Mouse (Mus musculus): ENCODE results near the gene Pcbp4.

Pcbp4 gene

DNA sequence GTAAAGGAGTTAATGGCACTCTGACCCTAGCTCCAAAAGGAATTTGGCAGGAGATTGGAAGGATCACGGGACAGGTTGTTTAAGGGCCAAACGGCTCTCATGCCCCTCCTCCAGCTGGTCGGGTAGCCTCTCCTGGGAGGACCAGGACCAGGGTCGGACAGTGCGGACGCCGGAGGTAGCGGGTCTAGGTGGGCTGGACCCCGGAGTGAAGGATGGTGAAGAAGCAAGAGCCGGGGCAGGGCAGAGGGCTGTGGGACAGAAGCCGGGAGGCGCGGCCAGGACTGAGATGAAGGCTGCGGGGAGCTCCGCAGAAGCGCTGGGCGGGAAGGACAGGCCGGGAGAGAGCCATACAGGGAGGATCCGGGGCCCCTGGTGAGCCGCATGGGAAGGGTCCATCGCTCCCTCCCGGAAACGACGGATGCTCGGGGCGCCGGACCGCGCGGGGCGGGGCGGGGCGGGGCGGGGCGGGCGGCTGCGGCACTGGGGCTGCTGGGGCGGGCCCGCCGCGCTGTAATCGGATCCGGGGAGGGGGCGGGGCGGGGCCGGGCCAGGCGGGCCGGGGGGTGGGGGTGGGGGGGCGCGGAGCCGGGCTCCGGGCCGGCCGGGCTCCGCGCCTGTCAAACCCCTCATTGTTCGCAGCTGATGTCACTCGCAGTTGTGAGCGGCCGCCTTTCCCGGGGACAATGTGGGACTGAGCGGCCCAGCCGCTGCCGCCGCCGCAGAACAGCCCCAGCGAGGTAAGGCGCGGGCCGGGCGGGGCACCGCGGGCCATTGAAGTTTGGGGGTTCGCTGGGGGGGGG lies at the start of gene Pcbp4:
Gene Pcbp4, plus strand, starts transcription at position 21 of the 800 bp plus-strand sequence.
- peak; percentile 95 for DNase-seq

DNA sequence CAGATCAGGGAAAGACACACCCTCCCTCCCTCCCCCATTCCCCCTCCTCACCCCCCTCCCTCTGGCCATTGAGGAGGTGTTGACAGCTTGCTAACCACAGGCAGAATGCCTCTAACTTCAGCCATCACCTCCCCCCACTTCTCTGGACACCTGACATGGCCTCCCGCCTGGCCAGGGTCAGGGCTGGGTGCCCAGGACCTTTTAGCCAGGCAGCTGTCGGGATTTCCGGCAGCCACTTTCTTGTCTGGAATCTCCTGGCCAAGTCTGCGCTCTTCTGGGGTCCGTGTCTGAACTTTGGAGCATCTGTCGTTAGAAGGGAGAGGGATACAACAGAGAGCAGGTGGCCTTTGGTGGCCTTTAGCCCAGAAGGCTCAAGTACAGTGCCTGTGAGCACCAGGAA lies 47.8 kb upstream of the Pcbp4 start:
- DNase-seq = peak; percentile 64

GRCm38 (mm10) chr9:106406443-106407078 lies 46.5 kb upstream of the Pcbp4 start:
- DNase-seq = no peak

DNA sequence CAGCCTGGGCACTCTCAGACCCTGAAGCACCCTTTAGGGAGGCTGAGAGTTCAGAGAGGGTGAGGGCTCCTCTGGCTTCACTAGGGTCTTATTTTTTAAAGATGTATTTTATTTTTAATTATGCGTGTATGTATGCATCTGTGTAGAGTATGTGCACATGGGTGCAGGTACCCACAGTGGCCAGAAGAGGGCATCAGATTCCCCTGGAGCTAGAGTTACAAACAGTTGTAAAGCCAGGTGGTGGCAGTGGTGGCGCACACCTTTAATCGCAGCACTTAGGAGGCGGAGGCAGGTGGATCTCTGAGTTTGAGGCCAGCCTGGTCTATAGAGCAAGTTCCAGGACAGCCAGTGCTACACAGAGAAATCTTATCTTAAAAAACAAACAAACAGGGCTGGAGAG lies 44.0 kb upstream of the Pcbp4 start:
- no peak for DNase-seq

GRCm38 (mm10) chr9:106410086-106410650 lies 42.9 kb upstream of the Pcbp4 start:
- DNase-seq = no peak

DNA sequence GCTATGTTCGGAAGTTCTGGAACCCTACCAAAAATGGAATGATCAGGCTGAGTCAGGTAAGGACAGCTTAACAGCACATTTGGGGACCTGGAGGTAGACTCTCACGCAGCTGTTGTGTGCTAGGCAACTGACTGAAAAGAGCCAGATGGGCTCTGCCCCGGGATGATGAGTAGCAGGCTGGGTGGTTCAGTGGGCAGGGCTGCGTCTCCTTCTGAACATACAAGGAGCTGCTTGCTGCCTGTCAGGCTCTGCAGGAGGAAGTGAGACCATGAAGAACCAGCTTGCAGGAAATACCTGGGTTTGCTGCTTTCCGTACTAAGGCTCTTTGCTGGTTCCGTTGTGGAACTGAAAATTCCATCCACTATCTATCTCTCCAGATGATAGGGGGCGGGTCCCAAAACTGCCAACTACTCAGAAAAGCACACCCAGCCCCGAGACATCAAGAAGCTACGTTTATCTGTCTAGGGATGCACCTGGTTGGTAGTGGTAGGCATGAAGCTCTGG lies 41.9 kb upstream of the Pcbp4 start:
- no peak for DNase-seq

DNA sequence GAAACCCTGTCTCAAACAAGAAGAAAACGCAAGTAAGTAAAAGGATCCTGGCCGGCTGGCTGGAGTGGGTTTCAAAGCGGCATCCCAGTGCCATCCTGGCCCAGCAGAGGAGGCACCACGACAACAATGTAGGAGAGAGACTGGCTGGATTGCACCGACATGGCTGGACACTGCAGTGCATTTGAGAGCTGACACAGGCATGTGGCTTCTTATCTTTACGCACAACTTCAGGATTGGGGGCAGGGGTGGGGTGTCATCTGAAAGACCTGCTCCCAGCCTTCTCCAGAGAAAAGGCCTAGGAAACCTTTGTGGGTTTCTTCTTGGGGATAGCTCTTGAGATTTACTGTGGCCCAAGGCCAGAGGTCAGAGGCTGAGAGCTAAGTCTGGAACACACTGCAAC lies 41.4 kb upstream of the Pcbp4 start:
- no peak for DNase-seq

GRCm38 (mm10) chr9:106412210-106412609 lies 40.9 kb upstream of the Pcbp4 start:
- no peak for DNase-seq

DNA sequence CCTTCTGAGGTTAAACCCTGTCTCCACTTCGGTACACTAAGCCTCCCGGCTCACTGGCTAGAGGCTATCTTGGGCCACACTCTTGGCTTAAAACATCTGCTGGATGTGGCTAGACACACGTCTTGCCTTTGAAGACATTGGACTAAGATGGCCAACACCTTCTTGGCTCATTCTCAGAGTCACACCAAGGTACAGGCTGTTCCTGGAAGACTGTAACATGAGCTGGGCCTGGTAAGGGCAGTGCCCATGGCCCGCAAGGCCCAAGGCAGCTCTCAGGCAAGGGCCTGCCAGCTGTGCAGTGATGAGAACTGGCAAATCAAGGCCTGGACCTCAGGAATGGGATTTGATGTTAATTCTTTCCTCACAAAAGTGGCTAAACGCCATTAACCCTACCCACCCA lies 39.5 kb upstream of the Pcbp4 start:
- DNase-seq = no peak

GRCm38 (mm10) chr9:106416826-106417225 lies 36.3 kb upstream of the Pcbp4 start:
- no peak for DNase-seq

GRCm38 (mm10) chr9:106417841-106418625 lies 35.1 kb upstream of the Pcbp4 start:
- peak; percentile 78 for DNase-seq

DNA sequence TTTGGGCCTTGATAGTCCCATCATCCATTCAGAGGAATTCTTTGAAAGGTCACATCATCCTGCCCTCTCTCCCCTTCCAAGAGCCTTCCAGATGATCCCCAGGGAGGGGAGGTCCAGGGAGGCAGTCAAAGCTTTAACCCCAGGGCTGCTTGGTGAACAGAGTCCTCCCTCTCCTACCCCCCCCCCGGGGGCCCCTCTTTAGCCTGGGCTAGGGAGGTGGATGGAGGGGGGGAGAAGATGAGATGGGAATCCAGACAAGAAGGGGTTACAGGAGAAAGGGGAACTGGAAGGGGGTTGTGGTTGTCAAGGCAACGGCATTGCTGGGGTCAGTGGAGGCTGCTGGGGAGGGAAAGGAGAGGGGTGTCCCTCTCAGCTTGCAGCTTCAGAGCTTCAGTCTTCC lies 32.5 kb upstream of the Pcbp4 start:
- DNase-seq = no peak

GRCm38 (mm10) chr9:106421033-106421864 lies 31.8 kb upstream of the Pcbp4 start:
- DNase-seq = no peak

- peak; percentile 93 for DNase-seq
Observed at GRCm38 (mm10) chr9:106421865-106422160, 31.3 kb upstream of the Pcbp4 start.

GRCm38 (mm10) chr9:106428719-106429220 lies 24.3 kb upstream of the Pcbp4 start:
- DNase-seq = no peak

DNA sequence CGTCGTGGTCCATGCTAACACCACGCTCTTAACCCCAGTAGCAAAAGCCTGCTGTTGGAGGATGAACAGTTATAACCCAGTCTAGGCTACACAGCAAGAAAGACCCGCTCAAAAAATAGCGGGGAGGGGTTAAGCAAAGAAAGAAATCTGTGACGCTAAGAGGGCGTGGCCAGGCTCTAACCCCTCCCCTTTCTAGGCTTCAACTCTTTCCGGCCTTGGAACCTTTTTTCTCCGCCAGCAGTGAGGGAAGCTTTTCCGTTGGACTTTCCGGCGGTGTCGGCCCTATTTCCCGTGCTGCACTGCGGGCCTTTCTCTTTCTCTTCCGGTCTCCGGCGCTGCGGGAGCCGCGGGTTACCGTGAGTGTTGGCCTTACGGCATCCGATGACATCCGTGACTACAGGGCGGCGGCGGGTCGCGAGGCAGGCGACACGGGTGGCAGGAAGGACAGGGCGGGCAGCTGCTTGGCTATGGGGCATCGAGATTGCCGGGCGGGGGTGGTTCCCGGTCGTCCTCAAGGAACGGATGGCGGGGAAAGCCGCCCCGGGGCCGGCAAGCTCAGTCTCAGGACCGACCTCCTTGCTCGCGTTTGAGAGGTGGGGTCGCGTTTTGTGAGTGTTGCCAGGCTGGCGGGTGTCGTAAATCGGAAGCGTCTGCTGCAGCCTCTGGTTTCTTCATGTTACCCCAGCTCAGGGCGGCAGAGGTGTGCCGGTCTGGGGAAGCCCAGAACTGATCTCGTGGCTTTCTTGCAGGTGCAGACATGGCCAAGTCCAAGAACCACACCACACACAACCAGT lies 23.7 kb upstream of the Pcbp4 start, which contains the start of gene Rpl29:
Gene Rpl29, plus strand, starts transcription at position 234 of the 794 bp plus-strand sequence.
- DNase-seq = peak; percentile 97

DNA sequence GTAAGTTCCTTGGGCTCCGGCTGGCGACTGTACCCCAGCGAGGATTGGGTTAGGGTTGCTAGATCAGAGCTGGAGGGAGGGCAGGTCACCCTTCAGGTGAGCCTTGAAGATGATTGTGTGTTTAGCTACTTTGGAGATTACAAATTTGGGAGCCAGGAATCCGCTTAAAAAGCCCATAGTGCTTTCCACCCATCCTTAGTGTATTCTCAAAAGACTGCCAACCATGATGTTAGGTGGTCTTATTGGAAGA lies 23.2 kb upstream of the Pcbp4 start:
- DNase-seq = no peak

- DNase-seq = no peak
Observed at GRCm38 (mm10) chr9:106433389-106433788, 19.7 kb upstream of the Pcbp4 start.

DNA sequence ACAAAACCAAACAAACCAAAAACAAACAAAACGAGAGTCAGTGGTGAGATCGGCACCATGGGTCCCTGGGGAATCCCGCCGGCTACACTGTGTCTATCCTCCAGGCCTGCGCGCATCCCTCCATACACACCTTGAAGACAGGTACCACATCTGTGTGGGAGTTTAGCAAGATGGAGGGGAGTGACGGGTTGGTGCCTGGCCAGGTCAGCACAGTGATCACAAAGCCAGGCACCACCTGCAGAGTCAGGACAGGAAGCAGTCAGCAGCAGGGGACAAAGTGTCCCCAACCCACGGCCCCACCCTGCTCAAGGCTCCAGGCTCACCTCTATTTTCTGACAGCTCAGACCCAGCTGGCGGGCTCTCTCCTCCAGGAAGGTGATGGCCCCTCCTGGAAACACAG lies 16.5 kb upstream of the Pcbp4 start:
- DNase-seq = peak; percentile 31

DNA sequence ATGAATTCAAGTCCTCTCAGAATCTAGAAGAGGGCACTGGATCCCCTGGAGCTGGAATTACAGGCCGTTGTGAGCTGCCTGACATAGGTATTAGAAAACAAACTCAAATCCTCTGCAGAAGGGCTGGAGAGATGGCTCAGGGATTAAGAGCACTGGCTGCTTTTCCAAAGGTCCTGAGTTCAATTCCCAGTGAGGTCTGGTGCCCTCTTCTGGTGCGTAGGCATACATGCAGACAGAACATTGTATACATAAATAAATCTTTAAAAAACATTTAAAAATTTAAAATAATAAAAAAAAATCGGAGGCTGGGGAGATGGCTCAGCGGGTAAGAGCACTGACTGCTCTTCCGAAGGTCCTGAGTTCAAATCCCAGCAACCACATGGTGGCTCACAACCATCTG lies 10.4 kb upstream of the Pcbp4 start:
- peak; percentile 28 for DNase-seq

GRCm38 (mm10) chr9:106444836-106445235 lies 8.3 kb upstream of the Pcbp4 start:
- DNase-seq = peak; percentile 91

DNA sequence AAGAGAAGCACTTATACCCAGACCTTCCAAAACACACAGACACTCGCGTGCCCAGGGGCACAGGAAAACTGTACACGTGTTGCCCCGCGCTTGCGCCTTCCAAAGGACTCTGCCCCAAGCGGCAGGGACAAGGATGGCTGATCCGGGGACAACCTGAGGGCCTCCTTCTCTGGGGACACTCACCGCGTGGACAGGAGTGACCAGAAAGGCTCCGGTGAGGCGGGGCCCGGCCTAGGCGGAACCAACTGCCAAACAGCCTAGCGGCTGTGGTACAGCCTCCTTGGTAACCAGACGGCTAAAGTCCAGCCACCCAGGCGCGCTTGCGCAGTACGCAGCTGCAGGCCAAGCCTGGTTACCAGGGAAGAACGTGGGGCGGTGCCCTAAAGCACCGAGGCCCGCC lies 5.7 kb upstream of the Pcbp4 start, which contains the start of the genes Abhd14b and Abhd14a:
Gene Abhd14b, plus strand, starts transcription at position 112 of the 400 bp plus-strand sequence.
Gene Abhd14a, minus strand, starts transcription at position 331 of the 400 bp plus-strand sequence.
- DNase-seq = peak; percentile 98

All from kidney, adult 9 months (tissue).